Mouse (Mus musculus) naive thymus-derived CD4-positive, alpha-beta T cell, adult 2 months (primary cell): ENCODE measurements around the gene Tspan13.

Source experiments
- DNase-seq: peaks from one replicate; pipeline ENCODE4 v3.0.0-alpha.2; 2011; ENCODE audit warnings: low read depth

The Tspan13 gene

GRCm38 (mm10) chr12:36042348-36042778 lies at the start of gene Tspan13:
Gene Tspan13 (minus strand): TSS chr12:36042500.
- DNase-seq: peak; percentile 93

GRCm38 (mm10) chr12:36091964-36092363 lies 49.7 kb upstream of the Tspan13 start:
- no peak for DNase-seq

- DNase-seq: no peak
These were observed 46.9 kb upstream of the Tspan13 start for GRCm38 (mm10) chr12:36089221-36089620.

- no peak for DNase-seq
These were observed 46.5 kb upstream of the Tspan13 start for GRCm38 (mm10) chr12:36088804-36089203.

- no peak for DNase-seq
These were observed 43.1 kb upstream of the Tspan13 start for GRCm38 (mm10) chr12:36085380-36085779.

GRCm38 (mm10) chr12:36078101-36078899 lies 36.0 kb upstream of the Tspan13 start:
- peak; percentile 17 for DNase-seq

GRCm38 (mm10) chr12:36072860-36073259 lies 30.6 kb upstream of the Tspan13 start:
- peak; percentile 38 for DNase-seq

GRCm38 (mm10) chr12:36070231-36070630 lies 27.9 kb upstream of the Tspan13 start:
- no peak for DNase-seq

GRCm38 (mm10) chr12:36067538-36067937 lies 25.2 kb upstream of the Tspan13 start:
- no peak for DNase-seq

- no peak for DNase-seq
These were observed 23.6 kb upstream of the Tspan13 start for GRCm38 (mm10) chr12:36065911-36066310.

GRCm38 (mm10) chr12:36057699-36058098 lies 15.4 kb upstream of the Tspan13 start:
- DNase-seq: peak; percentile 48

- no peak for DNase-seq
These were observed 8.0 kb upstream of the Tspan13 start for GRCm38 (mm10) chr12:36050276-36050675.

GRCm38 (mm10) chr12:36047593-36047992 lies 5.3 kb upstream of the Tspan13 start:
- DNase-seq: no peak

- no peak for DNase-seq
These were observed 3.9 kb upstream of the Tspan13 start for GRCm38 (mm10) chr12:36046196-36046595.

GRCm38 (mm10) chr12:36044691-36045090 lies 2.4 kb upstream of the Tspan13 start:
- DNase-seq: no peak

- peak; percentile 78 for DNase-seq
These were observed 475 bp downstream of the Tspan13 start for GRCm38 (mm10) chr12:36041703-36042347.

GRCm38 (mm10) chr12:36041281-36041589 lies 1.1 kb downstream of the Tspan13 start:
- DNase-seq: no peak

- DNase-seq: peak; percentile 49
These were observed 1.6 kb downstream of the Tspan13 start for GRCm38 (mm10) chr12:36040571-36041280.

GRCm38 (mm10) chr12:36039541-36040084 lies 2.7 kb downstream of the Tspan13 start:
- DNase-seq: peak; percentile 67

- peak; percentile 72 for DNase-seq
These were observed 5.5 kb downstream of the Tspan13 start for GRCm38 (mm10) chr12:36036776-36037175.

GRCm38 (mm10) chr12:36036121-36036520 lies 6.2 kb downstream of the Tspan13 start:
- no peak for DNase-seq

- DNase-seq: no peak
These were observed 6.8 kb downstream of the Tspan13 start for GRCm38 (mm10) chr12:36035501-36035900.

GRCm38 (mm10) chr12:36032419-36032818 lies 9.9 kb downstream of the Tspan13 start:
- DNase-seq: no peak
